Comparison of ENCODE assay signal across 24 mouse cellular contexts in genomic region chr2:167612122-167612521, GRCm38 (mm10). TPM values are rescaled to one million over a fixed set of nuclear protein-coding genes. Genes with fewer than 3 reads are reported as not detected.
"Had no signal": no experiment of that assay in that cellular context is flagged by ENCODE, and none has a peak within 500 bp of the region (broad histone marks: within the 10 kb centered on the region; RNA-seq: fewer than 3 reads in every experiment).

No protein-coding gene starts in this region.

- H3K4me3 ChIP-seq: heart, embryonic 10.5 days; heart, embryonic 12.5 days; hindbrain, embryonic 10.5 days; hindbrain, embryonic 12.5 days; intestine, embryonic 15.5 days; layer of hippocampus, adult 2 months; limb, embryonic 13.5 days; limb, embryonic 15.5 days; liver, embryonic 13.5 days; liver, embryonic 15.5 days had no signal

- H3K4me1 ChIP-seq: hindbrain, embryonic 12.5 days; intestine, embryonic 15.5 days; limb, embryonic 13.5 days had no signal

- H3K4me2 ChIP-seq: heart, embryonic 12.5 days; hindbrain, embryonic 12.5 days; hindbrain, embryonic 14.5 days; intestine, embryonic 15.5 days; limb, embryonic 13.5 days; limb, embryonic 15.5 days; liver, embryonic 13.5 days; liver, embryonic 15.5 days had no signal

- H3K27ac ChIP-seq: heart, embryonic 10.5 days; hindbrain, embryonic 10.5 days; hindbrain, embryonic 12.5 days; hindbrain, embryonic 14.5 days; intestine, embryonic 15.5 days; layer of hippocampus, adult 2 months; limb, embryonic 13.5 days; limb, embryonic 15.5 days had no signal

- H3K9ac ChIP-seq: heart, embryonic 12.5 days; hindbrain, embryonic 12.5 days; hindbrain, embryonic 14.5 days; intestine, embryonic 15.5 days; limb, embryonic 13.5 days; limb, embryonic 15.5 days; liver, embryonic 13.5 days; liver, embryonic 15.5 days had no signal

- H3K9me3 ChIP-seq: heart, embryonic 10.5 days; hindbrain, embryonic 12.5 days; intestine, embryonic 15.5 days; limb, embryonic 15.5 days; liver, embryonic 13.5 days had no signal

- ATAC-seq: hindbrain, embryonic 16.5 days; inflammation-experienced regulatory T-cells, adult 6 months; intestine, embryonic 15.5 days had no signal

- DNase-seq: gastrocnemius, postnatal 25 days; heart, postnatal 10 days; heart, postnatal 4 days; kidney, adult 18-20 months; kidney, adult 8-10 months; kidney, postnatal 10 days; kidney, postnatal 25 days; kidney, postnatal 4 days; left cerebral cortex, postnatal 4 days; liver, embryonic 13.5 days had no signal

- H3K27me3 ChIP-seq: heart, embryonic 12.5 days; hindbrain, embryonic 12.5 days; intestine, embryonic 15.5 days; limb, embryonic 13.5 days; limb, embryonic 15.5 days; liver, embryonic 13.5 days; liver, embryonic 15.5 days had no signal

RNA-seq across cellular contexts. Expression of gene Gm20431, which starts 49.2 kb away (rescaled TPM):
- total RNA-seq: liver, adult 2 months had no signal
- polyA plus RNA-seq: frontal cortex, adult 2 months; inflammation-experienced regulatory T-cells, adult 6 months; liver, embryonic 13.5 days had no signal
